Mouse (Mus musculus): ENCODE data around the gene Mepe. TPM values are rescaled to one million over a fixed set of nuclear protein-coding genes. Genes with fewer than 3 reads are reported as not detected.

Mepe gene
- polyA plus RNA-seq, 1 experiment from 2014 or later = not detected

Small RNA genes within 50 kb of the gene (microRNA-seq; reads per million reads assigned to microRNA genes)
- gene Gm23616 = not detected

Other genes starting within 250 kb of the Mepe start
- gene Gm17660, start 247.7 kb upstream of the Mepe start, polyA plus RNA-seq (2016; fragmentation: Nextera tagmentation; extraction: Ambion mirVana) = 0.31 TPM in 1 of 2 replicates, not detected in the other
- 13.3 and 13.4 TPM in 2 replicates for gene Sparcl1, start 211.6 kb upstream of the Mepe start, polyA plus RNA-seq (2016; fragmentation: Nextera tagmentation; extraction: Ambion mirVana)
- gene Dspp, start 154.6 kb upstream of the Mepe start, polyA plus RNA-seq (2016; fragmentation: Nextera tagmentation; extraction: Ambion mirVana) = not detected in 2 replicates
- gene Dmp1, start 122.7 kb upstream of the Mepe start, polyA plus RNA-seq (2016; fragmentation: Nextera tagmentation; extraction: Ambion mirVana) = 0.17 and 0.26 TPM in 2 replicates
- gene Ibsp, start 26.2 kb upstream of the Mepe start, polyA plus RNA-seq (2016; fragmentation: Nextera tagmentation; extraction: Ambion mirVana) = not detected in 2 replicates
- 1.6 and 1.7 TPM in 2 replicates for gene Spp1, start 109.8 kb downstream of the Mepe start, polyA plus RNA-seq (2016; fragmentation: Nextera tagmentation; extraction: Ambion mirVana)
- gene Pkd2, start 134.1 kb downstream of the Mepe start, polyA plus RNA-seq (2016; fragmentation: Nextera tagmentation; extraction: Ambion mirVana) = 7.4 and 7.7 TPM in 2 replicates
- 11.1 and 12.7 TPM in 2 replicates for gene BC005561, start 183.0 kb downstream of the Mepe start, polyA plus RNA-seq (2016; fragmentation: Nextera tagmentation; extraction: Ambion mirVana)